8 mouse cellular contexts compared by ENCODE assay signal in genomic region chr1:51596935-51597820, GRCm38 (mm10).
A peak's percentile ranks its signal among the peaks of the same experiment; 100 is the strongest.
DNase-seq lines count a peak whose midpoint lies in the region; ATAC-seq lines count a peak whose summit lies in the region.

No protein-coding gene starts in this region.

- 56% methylated on average over 18 of the region's 18 CpGs for WGBS in forebrain, embryonic 10.5 days
- WGBS in heart, embryonic 15.5 days = 19% methylated on average over 18 of the region's 18 CpGs
- 23% methylated on average over 18 of the region's 18 CpGs for WGBS in liver, embryonic 12.5 days (ENCODE audit: insufficient replicate concordance)
- 25% methylated on average over 18 of the region's 18 CpGs for WGBS in stomach, embryonic 15.5 days

- H3K4me3 ChIP-seq in forebrain, embryonic 10.5 days = no peak overlapping the region
- H3K4me3 ChIP-seq in heart, embryonic 15.5 days = peak overlapping the region; percentile 20
- no peak overlapping the region for H3K4me3 ChIP-seq in liver, embryonic 12.5 days
- H3K4me3 ChIP-seq in stomach, embryonic 15.5 days (replicated peaks) = no peak overlapping the region

- no peaks in the 10 kb centered on the region for H3K27me3 ChIP-seq in forebrain, embryonic 10.5 days (ENCODE audit: poor library complexity, severe bottlenecking)
- H3K27me3 ChIP-seq in heart, embryonic 15.5 days = no peaks in the 10 kb centered on the region
- H3K27me3 ChIP-seq in liver, embryonic 12.5 days (replicated peaks) = 0 out of 2 replicates have a peak, but pooled peaks cover 7% of the 10 kb centered on the region
- H3K27me3 ChIP-seq in stomach, embryonic 15.5 days (replicated peaks) = no peaks in the 10 kb centered on the region

- H3K27ac ChIP-seq in forebrain, embryonic 10.5 days = no peak overlapping the region
- no peak overlapping the region for H3K27ac ChIP-seq in heart, embryonic 15.5 days
- no peak overlapping the region for H3K27ac ChIP-seq in liver, embryonic 12.5 days
- no peak overlapping the region for H3K27ac ChIP-seq in stomach, embryonic 15.5 days

- H3K4me2 ChIP-seq in heart, embryonic 15.5 days = peak overlapping the region; percentile 51
- H3K4me2 ChIP-seq in liver, embryonic 12.5 days = peak overlapping the region; percentile 37
- H3K4me2 ChIP-seq in stomach, embryonic 15.5 days = peak overlapping the region; percentile 14; the same call in 1 of the 2 replicates

- ATAC-seq in CD4-positive, CD25-positive, alpha-beta regulatory T cell, adult 4 months = peak; percentile 63
- ATAC-seq in heart, embryonic 15.5 days (replicated peaks; ENCODE audit: insufficient number of reproducible peaks, insufficient read depth, low FRiP score, low read depth) = peak; percentile 84; the same call in 1 of the 2 replicates
- ATAC-seq in liver, embryonic 12.5 days = peak; percentile 72
- peak; percentile 87 for ATAC-seq in stomach, embryonic 15.5 days (ENCODE audit: insufficient read depth, low FRiP score, low read depth)

- no peaks in the 10 kb centered on the region for H3K36me3 ChIP-seq in forebrain, embryonic 10.5 days (replicated peaks)
- H3K36me3 ChIP-seq in heart, embryonic 15.5 days = no peaks in the 10 kb centered on the region
- H3K36me3 ChIP-seq in liver, embryonic 12.5 days = no peaks in the 10 kb centered on the region
- no peaks in the 10 kb centered on the region for H3K36me3 ChIP-seq in stomach, embryonic 15.5 days

- DNase-seq in c-Kit-negative CD71-positive TER-119-positive erythroid progenitor cells, embryonic 14.5 days (ENCODE audit: low read depth, low spot score) = peak; percentile 29
- peak; percentile 82 for DNase-seq in forebrain, embryonic 10.5 days (ENCODE audit: extremely low spot score, low spot score)
- DNase-seq in kidney, postnatal 14 days = peak; percentile 89
- DNase-seq in natural killer cell, adult 2 months (ENCODE audit: low spot score in 2 of 2) = peak; percentile 72 to 79

- 0 out of 2 replicates have a peak, but pooled peaks cover 2% of the 10 kb centered on the region for H3K4me1 ChIP-seq in forebrain, embryonic 10.5 days
- peaks cover 8% of the 10 kb centered on the region for H3K4me1 ChIP-seq in heart, embryonic 15.5 days (replicated peaks)
- H3K4me1 ChIP-seq in liver, embryonic 12.5 days = no peaks in the 10 kb centered on the region; the same call in 1 of the 2 replicates
- H3K4me1 ChIP-seq in stomach, embryonic 15.5 days = peaks cover 5% of the 10 kb centered on the region

- H3K9ac ChIP-seq in heart, embryonic 15.5 days = 0 out of 2 replicates have a peak overlapping the region, but pooled peaks have one; percentile 18
- H3K9ac ChIP-seq in liver, embryonic 12.5 days = no peak overlapping the region
- no peak overlapping the region for H3K9ac ChIP-seq in stomach, embryonic 15.5 days

- H3K9me3 ChIP-seq in forebrain, embryonic 10.5 days = no peaks in the 10 kb centered on the region
- H3K9me3 ChIP-seq in heart, embryonic 15.5 days (replicated peaks) = no peaks in the 10 kb centered on the region
- no peaks in the 10 kb centered on the region for H3K9me3 ChIP-seq in liver, embryonic 12.5 days (replicated peaks)
- H3K9me3 ChIP-seq in stomach, embryonic 15.5 days = no peaks in the 10 kb centered on the region

Comparison
In these comparisons a context has a peak if more than half of its experiments do, and no peak if none do; other contexts are left out.
1. DNase-seq: peak in every context shown above with its lines; median percentile 89 in kidney, postnatal 14 days; 82 in forebrain, embryonic 10.5 days; 76 in natural killer cell, adult 2 months; 29 in c-Kit-negative CD71-positive TER-119-positive erythroid progenitor cells, embryonic 14.5 days.